Mouse (Mus musculus) hindbrain, embryonic 12.5 days (tissue): ENCODE results near the gene Trpm3. TPM values are rescaled to one million over a fixed set of nuclear protein-coding genes. Genes with fewer than 3 reads are reported as not detected.
"Not testable (repeated sequence)": the region's sequence is repeated elsewhere in the genome, so short reads cannot be mapped to it uniquely, and the experiment has no call there.

Source experiments
- ATAC-seq: fragments of 200-750 bp; cut with Nextera tagmentation; 2 replicates; pipeline ENCODE4 v1.8.0; 2017; ENCODE audit warnings: moderate TSS enrichment; ENCODE audit not compliant: low FRiP score
- H3K27ac ChIP-seq: fragments of 300-500 bp; sonication (generic); 2 replicates; pipeline ENCODE4 v1.5.1; 2016; ENCODE audit warnings: mild to moderate bottlenecking
- H3K27me3 ChIP-seq: fragments of 300-500 bp; sonication (generic); 2 replicates; pipeline ENCODE4 v1.6.1; 2016; ENCODE audit warnings: mild to moderate bottlenecking
- H3K36me3 ChIP-seq: fragments of 300-500 bp; sonication (generic); 2 replicates; pipeline ENCODE4 v1.6.1; 2016; ENCODE audit warnings: mild to moderate bottlenecking
- H3K4me1 ChIP-seq: fragments of 300-500 bp; sonication (generic); 2 replicates; pipeline ENCODE4 v1.6.1; 2016
- H3K4me2 ChIP-seq: fragments of 300-500 bp; sonication (generic); replicated peaks from 2 replicates; pipeline ENCODE4 v1.6.1; 2016; ENCODE audit warnings: mild to moderate bottlenecking
- H3K4me3 ChIP-seq: fragments of 300-500 bp; sonication (generic); 2 replicates; pipeline ENCODE4 v1.5.1; 2016; ENCODE audit warnings: mild to moderate bottlenecking
- H3K9ac ChIP-seq: fragments of 300-500 bp; sonication (generic); 2 replicates; pipeline ENCODE4 v1.6.1; 2016; ENCODE audit warnings: mild to moderate bottlenecking, moderate library complexity
- H3K9me3 ChIP-seq: fragments of 300-500 bp; sonication (generic); replicated peaks from 2 replicates; pipeline ENCODE4 v1.6.1; 2016; ENCODE audit warnings: mild to moderate bottlenecking
- WGBS: fragments of 180-500 bp; shearing (Covaris S2); methylation state at CpG from one replicate; pipeline ENCODE4 v1.1.7; 2016; 5-methylcytosine and 5-hydroxymethylcytosine counted together
- polyA plus RNA-seq: library from polyadenylated mRNA; unstranded; fragments of >200 nt; fragmentation: Nextera tagmentation; extraction: Ambion mirVana; gene quantifications from 2 replicates; pipeline ENCODE4 v1.2.1, GENCODE M21; 2016

The Trpm3 gene
- polyA plus RNA-seq, 1 experiment from 2014 or later = 23.8 TPM

GRCm38 (mm10) chr19:23028283-23028682, 889.4 kb downstream of the Trpm3 start:
- Histone ChIP-seq H3K27me3 (no peaks in the 10 kb centered on the region), H3K27ac (no peak overlapping the region), H3K9me3 (no peaks in the 10 kb centered on the region), H3K4me2 (no peak overlapping the region), H3K36me3 (no peaks in the 10 kb centered on the region), H3K4me1 (no peaks in the 10 kb centered on the region), H3K4me3 (no peak overlapping the region), H3K9ac (no peak overlapping the region)
- ATAC-seq = no peak
- 84% methylated on average over 5 of the region's 5 CpGs for WGBS

DNA sequence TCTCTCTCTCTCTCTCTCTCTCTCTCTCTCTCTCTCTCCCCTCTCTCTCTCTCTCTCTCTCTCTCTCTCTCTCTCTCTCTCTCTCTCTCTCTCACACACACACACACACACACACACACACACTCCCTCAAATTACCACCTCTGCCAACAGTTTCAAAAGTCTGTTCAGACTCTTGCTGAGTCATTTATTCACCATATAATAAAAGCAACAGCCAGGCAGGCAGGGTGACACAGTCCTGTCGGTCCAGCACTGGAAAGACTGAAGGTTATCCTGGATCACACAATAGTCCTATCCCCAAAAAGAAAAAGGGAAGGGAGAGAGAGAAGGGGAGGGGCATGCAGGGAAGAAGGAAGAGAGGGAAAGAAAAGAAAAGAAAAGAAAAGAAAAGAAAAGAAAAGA, 894.5 kb downstream of the Trpm3 start:
- ATAC-seq, H3K9me3 ChIP-seq, H3K4me1 ChIP-seq, H3K4me3 ChIP-seq, H3K27me3 ChIP-seq, H3K4me2 ChIP-seq, H3K27ac ChIP-seq, H3K36me3 ChIP-seq, H3K9ac ChIP-seq: not testable (repeated sequence)
- WGBS = 63% methylated on average over 1 of the region's 1 CpGs

- Histone ChIP-seq H3K36me3 (no peaks in the 10 kb centered on the region), H3K9me3 (no peaks in the 10 kb centered on the region), H3K9ac (no peak overlapping the region), H3K4me1 (0 out of 2 replicates have a peak, but pooled peaks cover 5% of the 10 kb centered on the region), H3K27me3 (no peaks in the 10 kb centered on the region), H3K4me2 (no peak overlapping the region), H3K27ac (no peak overlapping the region), H3K4me3 (no peak overlapping the region)
- WGBS = 72% methylated on average over 5 of the region's 5 CpGs
- no peak for ATAC-seq
These were observed 895.3 kb downstream of the Trpm3 start for GRCm38 (mm10) chr19:23034117-23034516.

GRCm38 (mm10) chr19:23034933-23035332, 896.1 kb downstream of the Trpm3 start:
- H3K27me3 ChIP-seq = no peaks in the 10 kb centered on the region
- no peak for ATAC-seq
- H3K27ac ChIP-seq = no peak overlapping the region
- WGBS = 91% methylated on average over 4 of the region's 4 CpGs
- no peaks in the 10 kb centered on the region for H3K9me3 ChIP-seq
- no peak overlapping the region for H3K4me3 ChIP-seq
- no peak overlapping the region for H3K9ac ChIP-seq
- H3K4me2 ChIP-seq = no peak overlapping the region
- 0 out of 2 replicates have a peak, but pooled peaks cover 5% of the 10 kb centered on the region for H3K4me1 ChIP-seq
- H3K36me3 ChIP-seq = no peaks in the 10 kb centered on the region

- Histone ChIP-seq H3K27me3 (no peaks in the 10 kb centered on the region), H3K36me3 (no peaks in the 10 kb centered on the region), H3K4me1 (0 out of 2 replicates have a peak, but pooled peaks cover 5% of the 10 kb centered on the region), H3K4me2 (no peak overlapping the region), H3K4me3 (no peak overlapping the region), H3K9ac (no peak overlapping the region), H3K9me3 (no peaks in the 10 kb centered on the region), H3K27ac (no peak overlapping the region)
- WGBS = 91% methylated on average over 3 of the region's 3 CpGs
- ATAC-seq = no peak
These were observed 896.9 kb downstream of the Trpm3 start for GRCm38 (mm10) chr19:23035786-23036185.

DNA sequence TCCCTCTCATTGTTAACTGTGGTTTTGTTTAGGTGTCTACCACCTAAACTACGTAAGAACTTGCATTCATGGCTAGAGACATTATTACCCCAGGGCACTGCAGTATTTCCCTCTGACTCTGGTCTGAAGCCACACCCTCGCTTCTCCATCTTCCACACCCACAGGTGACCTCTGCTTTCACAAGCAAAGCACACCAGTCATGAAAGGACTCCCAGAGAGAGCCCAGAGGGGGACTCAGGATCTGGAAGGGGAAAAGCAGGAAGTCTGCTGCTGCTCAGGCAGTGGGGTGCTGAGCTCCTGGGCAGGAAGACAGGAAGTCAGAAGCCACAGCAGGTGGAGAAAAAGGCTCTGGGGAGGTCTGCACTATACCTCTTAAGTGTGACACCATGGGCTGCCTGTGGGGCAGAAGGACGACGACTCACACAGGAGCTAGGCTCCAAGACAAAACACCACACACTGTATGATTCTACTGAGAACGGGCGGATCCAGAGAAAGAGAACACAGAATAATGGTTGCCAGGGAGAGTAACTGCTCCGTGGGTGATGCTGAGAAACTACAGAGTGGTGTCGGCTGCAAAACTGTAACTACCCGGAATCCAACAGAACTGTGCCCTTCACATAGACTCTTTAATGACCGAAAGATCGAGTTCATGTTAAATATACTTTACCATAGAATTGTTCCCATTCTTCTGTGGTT, 898.1 kb downstream of the Trpm3 start:
- Histone ChIP-seq H3K36me3 (no peaks in the 10 kb centered on the region), H3K4me3 (no peak overlapping the region), H3K9ac (no peak overlapping the region), H3K9me3 (no peaks in the 10 kb centered on the region), H3K4me1 (0 out of 2 replicates have a peak, but pooled peaks cover 5% of the 10 kb centered on the region), H3K4me2 (no peak overlapping the region), H3K27ac (no peak overlapping the region), H3K27me3 (no peaks in the 10 kb centered on the region)
- ATAC-seq = no peak
- 49% methylated on average over 11 of the region's 11 CpGs for WGBS

DNA sequence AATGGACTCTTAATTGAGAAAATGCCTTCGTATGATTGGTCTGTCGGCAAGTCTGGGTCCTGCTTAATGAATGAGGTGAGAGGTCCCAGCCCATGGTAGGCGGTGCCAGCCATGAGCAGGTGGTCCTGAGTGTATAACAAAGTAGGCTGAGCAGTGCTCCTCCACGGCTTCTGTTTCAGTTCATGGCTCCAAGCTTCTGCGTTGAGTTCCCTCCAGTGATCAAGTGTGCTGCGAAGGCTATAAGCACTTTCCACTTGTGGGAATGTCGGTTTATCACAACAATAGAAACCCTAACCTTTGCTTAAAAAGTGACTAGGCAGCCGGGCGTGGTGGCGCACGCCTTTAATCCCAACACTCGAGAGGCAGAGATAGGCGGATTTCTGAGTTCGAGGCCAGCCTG, 898.7 kb downstream of the Trpm3 start:
- H3K27ac ChIP-seq = no peak overlapping the region
- no peaks in the 10 kb centered on the region for H3K9me3 ChIP-seq
- 0 out of 2 replicates have a peak, but pooled peaks cover 5% of the 10 kb centered on the region for H3K4me1 ChIP-seq
- no peaks in the 10 kb centered on the region for H3K27me3 ChIP-seq
- no peaks in the 10 kb centered on the region for H3K36me3 ChIP-seq
- no peak overlapping the region for H3K4me2 ChIP-seq
- WGBS = 86% methylated on average over 14 of the region's 14 CpGs
- ATAC-seq = no peak
- no peak overlapping the region for H3K9ac ChIP-seq
- H3K4me3 ChIP-seq = no peak overlapping the region

DNA sequence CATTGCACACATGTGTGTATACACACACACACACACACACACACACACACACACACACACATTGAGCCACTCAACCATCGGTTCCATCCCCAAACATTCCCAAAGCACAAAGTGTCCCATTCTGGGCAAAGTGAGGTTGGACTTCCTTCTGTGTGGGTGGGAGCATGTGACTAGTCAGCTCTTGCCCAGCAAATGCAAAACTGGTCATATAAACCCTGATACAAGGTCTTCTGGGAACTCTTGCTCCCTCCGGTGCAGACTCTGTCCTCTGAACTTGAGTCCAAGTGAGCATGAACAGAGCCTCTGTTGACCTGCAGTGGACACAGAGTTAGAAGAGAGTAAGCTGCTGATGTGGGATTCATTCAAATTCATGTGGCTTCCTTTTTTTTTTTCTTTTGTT, 899.5 kb downstream of the Trpm3 start:
- no peaks in the 10 kb centered on the region for H3K36me3 ChIP-seq
- H3K9me3 ChIP-seq = no peaks in the 10 kb centered on the region
- H3K4me2 ChIP-seq = no peak overlapping the region
- 86% methylated on average over 2 of the region's 2 CpGs for WGBS
- H3K4me3 ChIP-seq = no peak overlapping the region
- no peaks in the 10 kb centered on the region for H3K27me3 ChIP-seq
- H3K4me1 ChIP-seq = 0 out of 2 replicates have a peak, but pooled peaks cover 5% of the 10 kb centered on the region
- no peak overlapping the region for H3K27ac ChIP-seq
- ATAC-seq = no peak
- no peak overlapping the region for H3K9ac ChIP-seq

GRCm38 (mm10) chr19:23041483-23042167, 902.8 kb downstream of the Trpm3 start:
- no peak overlapping the region for H3K4me3 ChIP-seq
- no peaks in the 10 kb centered on the region for H3K9me3 ChIP-seq
- 0 out of 2 replicates have a peak, but pooled peaks cover 5% of the 10 kb centered on the region for H3K4me1 ChIP-seq
- no peaks in the 10 kb centered on the region for H3K27me3 ChIP-seq
- no peak overlapping the region for H3K4me2 ChIP-seq
- H3K27ac ChIP-seq = no peak overlapping the region
- ATAC-seq = no peak
- H3K36me3 ChIP-seq = no peaks in the 10 kb centered on the region
- H3K9ac ChIP-seq = no peak overlapping the region
- WGBS = 70% methylated on average over 6 of the region's 6 CpGs

DNA sequence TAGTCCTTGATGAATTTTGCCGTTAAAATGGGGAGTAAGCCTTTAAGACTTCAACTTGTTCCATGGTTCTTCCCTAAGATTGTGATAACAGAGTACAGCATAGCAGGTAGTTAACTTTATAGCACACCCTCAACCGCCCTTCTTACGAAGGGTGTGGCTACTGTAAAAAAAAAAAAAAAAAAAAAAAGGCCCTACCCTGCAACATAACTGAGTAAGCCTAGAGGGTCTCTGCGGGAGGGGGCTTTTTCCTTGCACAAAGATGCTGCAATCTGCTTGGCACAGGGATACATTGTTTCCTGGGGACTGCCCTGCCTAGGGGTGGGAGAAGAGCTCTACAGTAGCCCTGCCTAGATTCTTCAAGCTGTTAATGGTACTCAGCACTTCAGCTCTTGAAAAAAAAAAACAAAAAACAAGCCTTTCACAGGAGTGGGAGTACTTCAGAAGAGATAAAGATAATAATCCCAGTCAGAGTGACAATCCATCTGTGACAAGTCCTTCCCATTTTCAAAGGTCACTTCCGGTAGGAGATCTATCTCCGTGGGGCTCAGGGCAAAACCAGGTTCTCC, 903.4 kb downstream of the Trpm3 start:
- Histone ChIP-seq H3K4me1 (no peaks in the 10 kb centered on the region), H3K4me2 (no peak overlapping the region), H3K27me3 (no peaks in the 10 kb centered on the region), H3K4me3 (no peak overlapping the region), H3K9me3 (no peaks in the 10 kb centered on the region), H3K9ac (no peak overlapping the region), H3K27ac (no peak overlapping the region), H3K36me3 (no peaks in the 10 kb centered on the region)
- WGBS = 70% methylated on average over 6 of the region's 6 CpGs
- no peak for ATAC-seq

DNA sequence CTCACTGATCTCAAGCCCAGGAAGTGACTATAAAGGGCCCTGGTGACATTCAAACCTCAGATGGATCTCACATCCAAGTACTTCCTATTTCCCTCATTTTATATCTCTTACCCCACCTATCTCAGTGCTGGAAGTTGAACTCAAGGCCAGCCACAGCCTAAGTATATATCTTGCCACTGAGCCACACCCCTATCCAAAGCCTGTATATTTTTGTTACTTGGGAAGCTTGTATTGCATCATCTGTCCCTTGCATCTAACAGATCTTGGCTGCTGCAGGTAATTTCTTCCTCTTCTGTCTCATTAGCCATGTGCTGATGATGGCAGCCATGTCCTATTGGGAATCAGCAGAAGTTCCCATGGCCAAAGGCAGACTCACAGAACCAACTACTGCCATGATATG, 904.9 kb downstream of the Trpm3 start:
- H3K27ac ChIP-seq = no peak overlapping the region
- H3K36me3 ChIP-seq = no peaks in the 10 kb centered on the region
- H3K4me1 ChIP-seq = no peaks in the 10 kb centered on the region
- no peak for ATAC-seq
- no peaks in the 10 kb centered on the region for H3K9me3 ChIP-seq
- H3K4me2 ChIP-seq = no peak overlapping the region
- no peaks in the 10 kb centered on the region for H3K27me3 ChIP-seq
- H3K9ac ChIP-seq = no peak overlapping the region
- H3K4me3 ChIP-seq = no peak overlapping the region
